Comparison of ENCODE assay signal across 9 mouse cellular contexts in the genomic region with DNA sequence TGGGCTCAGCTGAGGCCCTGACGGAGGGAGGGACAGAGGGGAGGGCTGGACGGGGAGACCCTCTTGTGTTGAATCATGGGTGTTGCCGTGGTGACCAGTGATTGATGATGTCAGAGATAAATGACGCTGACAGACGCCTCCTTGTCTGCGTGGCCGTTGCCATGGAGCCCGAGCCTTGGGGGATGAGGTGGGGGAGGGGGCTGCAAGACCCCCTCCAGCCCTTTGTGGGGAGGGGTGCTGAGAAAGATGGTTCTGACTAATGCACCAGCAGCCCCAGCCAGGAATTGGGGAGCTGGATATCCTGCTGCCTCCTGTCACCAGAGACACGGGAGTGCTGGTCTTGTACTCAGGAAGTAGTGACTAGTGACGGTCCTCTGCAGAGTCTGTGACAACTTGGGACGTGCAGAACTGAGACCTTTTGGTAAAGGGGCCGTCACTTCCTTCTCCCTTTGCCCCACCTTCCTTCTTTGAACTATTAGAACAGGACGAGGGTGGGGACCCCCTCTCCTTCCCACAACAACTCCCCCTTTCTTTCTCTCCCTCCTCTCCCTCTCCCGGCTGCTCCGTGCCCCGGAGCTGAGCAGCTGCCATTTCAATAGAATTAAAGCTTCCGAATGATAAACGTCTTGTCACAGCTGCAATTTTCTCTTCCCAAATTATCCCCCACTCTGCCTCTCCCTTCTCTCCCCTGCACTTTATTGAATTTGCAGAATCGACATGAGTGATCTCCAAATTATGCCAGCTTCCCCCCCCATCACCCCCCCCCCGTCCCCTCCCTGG. TPM values are rescaled to one million over a fixed set of nuclear protein-coding genes. Genes with fewer than 3 reads are reported as not detected.
DNase-seq lines count a peak whose midpoint lies in the region; ATAC-seq and TF ChIP-seq lines count a peak whose summit lies in the region.
"Had no signal": no experiment of that assay in that cellular context is flagged by ENCODE, and none has a peak within 500 bp of the region (broad histone marks: within the 10 kb centered on the region; RNA-seq: fewer than 3 reads in every experiment).

No protein-coding gene starts in this region.

- peak overlapping the region; percentile 68 for H3K27ac ChIP-seq in kidney, embryonic 16.5 days (ENCODE audit: low read length)
- peak overlapping the region; percentile 66 for H3K27ac ChIP-seq in embryonic facial prominence, embryonic 11.5 days (replicated peaks; ENCODE audit: low read depth, low read length)
- peak overlapping the region; percentile 58 for H3K27ac ChIP-seq in heart, embryonic 16.5 days (ENCODE audit: low read length)
- no peak overlapping the region for H3K27ac ChIP-seq in liver, postnatal 0 days (ENCODE audit: low read depth)

- no peak for DNase-seq in kidney, postnatal 36 days
- peak; percentile 71 for DNase-seq in embryonic facial prominence, embryonic 11.5 days (ENCODE audit: low spot score)
- DNase-seq in liver, postnatal 0 days = no peak
- no peak for DNase-seq in natural killer cell, adult 2 months (ENCODE audit: low spot score in 2 of 2)
- no peak for DNase-seq in ovary, adult 18-20 months (ENCODE audit: low spot score)

- peaks cover 57% of the 10 kb centered on the region for H3K36me3 ChIP-seq in kidney, embryonic 16.5 days (ENCODE audit: insufficient read depth, low read length)
- H3K36me3 ChIP-seq in embryonic facial prominence, embryonic 11.5 days (replicated peaks; ENCODE audit: control insufficient read depth, insufficient read depth, low read depth, low read length) = peaks cover 3% of the 10 kb centered on the region
- H3K36me3 ChIP-seq in heart, embryonic 16.5 days (ENCODE audit: control insufficient read depth, insufficient read depth) = peaks cover 54% of the 10 kb centered on the region
- peaks cover 37% of the 10 kb centered on the region for H3K36me3 ChIP-seq in liver, postnatal 0 days (replicated peaks; ENCODE audit: insufficient read depth, low read length)

- peak overlapping the region; percentile 14; the same call in 1 of the 2 replicates for H3K4me2 ChIP-seq in kidney, embryonic 16.5 days (replicated peaks; ENCODE audit: low read depth, low read length)
- peak overlapping the region; percentile 29 for H3K4me2 ChIP-seq in embryonic facial prominence, embryonic 11.5 days (ENCODE audit: low read depth, low read length)
- 0 out of 2 replicates have a peak overlapping the region, but pooled peaks have one; percentile 16 for H3K4me2 ChIP-seq in heart, embryonic 16.5 days (ENCODE audit: low read depth, low read length)
- 0 out of 2 replicates have a peak overlapping the region, but pooled peaks have one; percentile 22 for H3K4me2 ChIP-seq in liver, postnatal 0 days (ENCODE audit: low read depth, low read length)

- peak overlapping the region; percentile 26; the same call in 1 of the 2 replicates for H3K9ac ChIP-seq in kidney, embryonic 16.5 days (replicated peaks; ENCODE audit: low read length)
- no peak overlapping the region for H3K9ac ChIP-seq in embryonic facial prominence, embryonic 11.5 days (replicated peaks; ENCODE audit: low read length)
- H3K9ac ChIP-seq in heart, embryonic 16.5 days (ENCODE audit: low read length) = 0 out of 2 replicates have a peak overlapping the region, but pooled peaks have one; percentile 32
- no peak overlapping the region; the same call in 1 of the 2 replicates for H3K9ac ChIP-seq in liver, postnatal 0 days (replicated peaks)

- H3K4me1 ChIP-seq in kidney, embryonic 16.5 days (ENCODE audit: insufficient read depth, low read length) = peaks cover 75% of the 10 kb centered on the region
- peaks cover 45% of the 10 kb centered on the region for H3K4me1 ChIP-seq in embryonic facial prominence, embryonic 11.5 days (ENCODE audit: control insufficient read depth, insufficient read depth, low read length)
- peaks cover 74% of the 10 kb centered on the region for H3K4me1 ChIP-seq in heart, embryonic 16.5 days (ENCODE audit: control insufficient read depth, insufficient read depth, low read length)
- H3K4me1 ChIP-seq in liver, postnatal 0 days (ENCODE audit: insufficient read depth) = peaks cover 22% of the 10 kb centered on the region

- no peaks in the 10 kb centered on the region for H3K9me3 ChIP-seq in kidney, embryonic 16.5 days (ENCODE audit: low read length)
- no peaks in the 10 kb centered on the region for H3K9me3 ChIP-seq in embryonic facial prominence, embryonic 11.5 days (replicated peaks; ENCODE audit: control insufficient read depth, low read length)
- H3K9me3 ChIP-seq in heart, embryonic 16.5 days (replicated peaks; ENCODE audit: control insufficient read depth, low read length) = no peaks in the 10 kb centered on the region
- H3K9me3 ChIP-seq in liver, postnatal 0 days (ENCODE audit: low read length) = no peaks in the 10 kb centered on the region

- TF ChIP-seq CTCF in liver, postnatal 0 days (IDR thresholded peaks at IDR 0.05; ENCODE audit: low read depth) = no peak

- 12% methylated on average over 20 of the region's 20 CpGs for WGBS in kidney, embryonic 16.5 days
- 6% methylated on average over 20 of the region's 20 CpGs for WGBS in embryonic facial prominence, embryonic 11.5 days
- 28% methylated on average over 20 of the region's 20 CpGs for WGBS in heart, embryonic 16.5 days
- 31% methylated on average over 20 of the region's 20 CpGs for WGBS in liver, postnatal 0 days (ENCODE audit: insufficient replicate concordance)

- H3K4me3 ChIP-seq in kidney, embryonic 16.5 days (ENCODE audit: low read length) = 0 out of 2 replicates have a peak overlapping the region, but pooled peaks have one; percentile 1
- H3K4me3 ChIP-seq in embryonic facial prominence, embryonic 11.5 days (ENCODE audit: low read depth, low read length) = no peak overlapping the region
- H3K4me3 ChIP-seq in heart, embryonic 16.5 days (ENCODE audit: low read length) = no peak overlapping the region
- H3K4me3 ChIP-seq in liver, postnatal 0 days (ENCODE audit: low read depth, low read length) = no peak overlapping the region

- TF ChIP-seq EP300 in liver, postnatal 0 days (IDR thresholded peaks at IDR 0.05; ENCODE audit: low read depth) = no peak

- H3K27me3 ChIP-seq in kidney, embryonic 16.5 days (ENCODE audit: insufficient read depth, low read length) = no peaks in the 10 kb centered on the region
- no peaks in the 10 kb centered on the region for H3K27me3 ChIP-seq in embryonic facial prominence, embryonic 11.5 days (ENCODE audit: control insufficient read depth, insufficient read depth, low read length)
- H3K27me3 ChIP-seq in heart, embryonic 16.5 days (ENCODE audit: control insufficient read depth, insufficient read depth, low read length) = no peaks in the 10 kb centered on the region
- H3K27me3 ChIP-seq in liver, postnatal 0 days (ENCODE audit: insufficient read depth, low read length) = peaks cover 4% of the 10 kb centered on the region; the same call in 1 of the 2 replicates

- ATAC-seq in kidney, embryonic 16.5 days (ENCODE audit: low FRiP score, low TSS enrichment) = no peak
- ATAC-seq in embryonic facial prominence, embryonic 11.5 days (replicated peaks; ENCODE audit: insufficient number of reproducible peaks, low FRiP score, low TSS enrichment, low read depth) = 0 out of 2 replicates have a peak, but pooled peaks have one; percentile 12
- no peak for ATAC-seq in heart, embryonic 16.5 days (replicated peaks; ENCODE audit: extremely low read depth, insufficient read depth, low FRiP score)
- ATAC-seq in liver, postnatal 0 days = no peak
- no peak for ATAC-seq in erythroid progenitor cell, adult 5-6 weeks (replicated peaks; ENCODE audit: low FRiP score, poor library complexity, severe bottlenecking)

RNA-seq across cellular contexts. Expression of a gene that starts 13.9 kb away (rescaled TPM):
- polyA plus RNA-seq in kidney, embryonic 16.5 days (2015; fragmentation: Nextera tagmentation; extraction: Ambion mirVana) = 0.59 TPM in 1 of 2 replicates, not detected in the other
- polyA plus RNA-seq in embryonic facial prominence, embryonic 11.5 days (2014; fragmentation: Nextera tagmentation; extraction: Ambion mirVana) = 0.25 and 0.43 TPM in 2 replicates
- polyA plus RNA-seq in heart, embryonic 16.5 days (2015; fragmentation: Nextera tagmentation; extraction: Ambion mirVana) = 4.1 and 4.5 TPM in 2 replicates
- not detected in 2 replicates for polyA plus RNA-seq in liver, postnatal 0 days (2015; fragmentation: Nextera tagmentation; extraction: Ambion mirVana)
- not detected in 2 replicates for total RNA-seq in erythroid progenitor cell, adult 5-6 weeks (2015; ENCODE audit: low replicate concordance)
- total RNA-seq in erythroid progenitor cell, adult 5-6 weeks (2017; ENCODE audit: low replicate concordance) = not detected in 2 replicates
- total RNA-seq: hematopoietic stem cell, adult 5-6 weeks had no signal

RNA-seq across cellular contexts. Expression of a gene that starts 41.3 kb away (rescaled TPM):
- polyA plus RNA-seq in kidney, embryonic 16.5 days (2015; fragmentation: Nextera tagmentation; extraction: Ambion mirVana) = 31.4 and 32.5 TPM in 2 replicates
- 32.7 and 40.2 TPM in 2 replicates for polyA plus RNA-seq in embryonic facial prominence, embryonic 11.5 days (2014; fragmentation: Nextera tagmentation; extraction: Ambion mirVana)
- polyA plus RNA-seq in heart, embryonic 16.5 days (2015; fragmentation: Nextera tagmentation; extraction: Ambion mirVana) = 28.2 and 28.6 TPM in 2 replicates
- polyA plus RNA-seq in liver, postnatal 0 days (2015; fragmentation: Nextera tagmentation; extraction: Ambion mirVana) = 5.4 and 5.6 TPM in 2 replicates
- 4.3 and 18.4 TPM in 2 replicates for total RNA-seq in erythroid progenitor cell, adult 5-6 weeks (2015; ENCODE audit: low replicate concordance)
- total RNA-seq in erythroid progenitor cell, adult 5-6 weeks (2017; ENCODE audit: low replicate concordance) = 0.51 and 1.4 TPM in 2 replicates

RNA-seq across cellular contexts. Expression of a gene that starts 55.1 kb away (rescaled TPM):
- polyA plus RNA-seq in kidney, embryonic 16.5 days (2015; fragmentation: Nextera tagmentation; extraction: Ambion mirVana) = 213 and 252 TPM in 2 replicates
- 397 and 439 TPM in 2 replicates for polyA plus RNA-seq in embryonic facial prominence, embryonic 11.5 days (2014; fragmentation: Nextera tagmentation; extraction: Ambion mirVana)
- 162 and 179 TPM in 2 replicates for polyA plus RNA-seq in heart, embryonic 16.5 days (2015; fragmentation: Nextera tagmentation; extraction: Ambion mirVana)
- polyA plus RNA-seq in liver, postnatal 0 days (2015; fragmentation: Nextera tagmentation; extraction: Ambion mirVana) = 74.3 and 90.2 TPM in 2 replicates
- 1,106 and 1,185 TPM in 2 replicates for total RNA-seq in erythroid progenitor cell, adult 5-6 weeks (2015; ENCODE audit: low replicate concordance)
- total RNA-seq in erythroid progenitor cell, adult 5-6 weeks (2017; ENCODE audit: low replicate concordance) = 1,820 and 2,303 TPM in 2 replicates

Comparison
In these comparisons a context has a peak if more than half of its experiments do, and no peak if none do; other contexts are left out.
1. H3K9ac ChIP-seq: peak in kidney, embryonic 16.5 days (single experiment) and heart, embryonic 16.5 days (single experiment); none in embryonic facial prominence, embryonic 11.5 days (single experiment) and liver, postnatal 0 days (single experiment).
2. Peak in every context shown above with its lines, with median percentiles within 50 percentile points of each other: H3K4me2 ChIP-seq.